Mouse (Mus musculus) right cerebral cortex, adult 18-20 months (tissue): ENCODE measurements around the gene Pcca.
"Not testable (repeated sequence)": the region's sequence is repeated elsewhere in the genome, so short reads cannot be mapped to it uniquely, and the experiment has no call there.

ENCODE experiments used
- DNase-seq: peaks from one replicate; pipeline ENCODE4 v3.0.0; 2022; ENCODE audit warnings: mixed read lengths

The Pcca gene

DNA sequence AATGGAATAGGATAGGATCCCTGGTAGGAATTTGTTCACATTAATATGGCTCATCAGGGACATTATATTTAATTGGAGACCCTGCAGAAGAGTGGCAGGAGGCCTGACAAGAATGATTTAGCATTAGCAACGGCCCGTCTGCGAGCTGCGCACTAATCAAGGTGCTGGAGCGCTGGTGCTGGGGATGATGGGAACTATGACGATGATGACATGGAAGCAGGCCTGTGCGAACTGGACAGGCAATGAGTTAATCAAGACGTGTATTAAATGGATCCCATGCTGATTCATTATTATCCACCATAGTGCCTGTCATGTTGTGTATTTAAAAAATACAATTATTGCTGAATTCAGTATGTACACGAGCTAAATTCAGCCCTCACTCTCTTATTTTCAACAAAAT lies 36.7 kb downstream of the Pcca start:
- no peak for DNase-seq

DNA sequence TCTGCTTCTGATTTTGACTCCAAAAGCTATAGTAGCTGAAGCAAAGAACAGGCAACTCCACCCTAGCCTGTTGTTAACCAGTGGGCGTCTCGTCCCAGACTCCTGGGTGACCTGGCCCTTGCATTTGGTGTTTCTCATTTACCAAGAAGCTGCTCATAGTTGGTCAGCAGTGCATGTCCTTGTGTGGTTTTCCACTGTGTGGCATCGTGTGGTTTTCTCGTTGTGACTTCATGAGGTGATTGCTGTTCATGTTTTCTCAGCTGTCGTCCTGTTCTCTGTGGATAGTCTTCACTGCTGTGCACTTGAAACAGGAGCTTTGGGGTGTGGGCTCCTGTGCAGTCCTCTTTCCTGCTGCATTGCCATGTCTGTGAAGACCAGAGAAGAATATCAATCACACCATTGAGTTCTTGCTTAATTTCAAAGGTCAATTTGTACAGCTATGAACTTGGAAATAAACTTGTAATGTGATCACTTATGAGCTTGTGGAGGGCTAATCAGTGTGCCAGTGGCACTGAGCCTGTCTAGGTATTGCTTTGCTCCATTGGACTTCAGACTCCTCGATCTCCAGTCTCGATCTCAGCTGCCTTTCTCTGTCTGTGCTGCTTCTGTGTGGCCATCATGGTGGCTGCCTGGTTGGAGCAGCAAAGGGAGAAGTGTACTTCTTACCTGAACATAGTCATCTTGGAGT lies 40.1 kb downstream of the Pcca start:
- no peak for DNase-seq

DNA sequence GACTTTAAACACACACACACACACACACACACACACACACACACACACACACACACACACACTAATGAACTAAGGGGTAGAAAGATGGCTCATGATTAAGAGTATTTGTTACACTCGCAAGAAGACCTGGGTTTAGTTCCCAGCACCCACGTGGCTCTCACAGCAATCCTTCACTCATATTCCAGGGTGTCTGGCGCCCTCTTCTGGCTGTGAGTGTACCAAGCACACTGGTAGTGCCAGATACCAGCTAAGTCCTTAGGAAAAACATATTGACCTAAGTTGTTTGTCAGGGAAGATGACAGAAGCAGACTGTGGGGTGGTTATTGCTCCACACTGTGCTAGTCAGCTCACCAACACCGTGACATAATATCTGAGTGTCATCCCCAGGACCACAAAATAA lies 43.7 kb downstream of the Pcca start:
- DNase-seq, result no peak

DNA sequence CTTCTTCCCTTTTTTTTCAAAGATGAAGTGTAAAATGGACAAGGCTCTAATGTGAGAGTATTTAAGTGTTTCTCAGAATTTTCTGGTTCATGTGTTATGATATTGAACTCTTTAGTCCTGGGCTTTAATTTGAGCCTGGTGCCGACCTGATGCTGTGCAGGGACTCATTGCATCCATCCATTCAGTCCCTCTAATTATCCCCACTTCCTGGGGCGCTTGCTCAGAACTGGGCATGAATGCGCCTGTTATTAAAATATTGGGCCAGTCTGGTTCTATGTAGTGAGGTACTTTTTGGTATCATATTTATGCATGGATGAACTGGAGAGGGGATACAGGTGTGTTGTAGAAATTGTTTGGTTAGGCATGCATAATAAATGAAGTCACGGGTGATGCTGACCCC lies 47.9 kb downstream of the Pcca start:
- no peak for DNase-seq

DNA sequence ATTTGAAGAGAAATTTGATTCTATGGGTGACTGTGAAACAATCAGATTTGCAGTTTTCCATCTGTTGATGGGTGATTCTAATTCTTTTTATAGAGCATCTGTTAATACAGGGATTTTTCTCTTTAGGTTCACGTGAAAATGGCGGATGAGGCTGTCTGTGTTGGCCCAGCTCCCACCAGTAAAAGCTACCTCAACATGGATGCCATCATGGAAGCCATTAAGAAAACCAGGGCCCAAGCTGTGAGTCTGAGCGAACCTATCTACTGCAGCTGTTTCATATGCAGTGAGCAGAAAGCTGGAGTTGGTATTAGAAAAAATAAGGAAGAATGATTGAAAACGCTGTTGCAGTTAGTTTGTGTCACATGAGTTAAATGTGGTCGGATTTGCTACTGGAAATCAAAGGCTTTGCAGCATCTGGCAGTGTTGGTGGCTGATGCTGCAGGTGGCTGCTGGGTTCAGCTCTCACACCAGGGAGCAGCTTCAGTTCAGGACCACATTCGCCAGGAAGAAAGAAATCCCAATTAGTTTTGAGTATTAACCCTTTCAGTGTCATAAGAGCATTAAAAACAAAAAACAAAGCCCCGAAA lies 48.5 kb downstream of the Pcca start:
- no peak for DNase-seq

DNA sequence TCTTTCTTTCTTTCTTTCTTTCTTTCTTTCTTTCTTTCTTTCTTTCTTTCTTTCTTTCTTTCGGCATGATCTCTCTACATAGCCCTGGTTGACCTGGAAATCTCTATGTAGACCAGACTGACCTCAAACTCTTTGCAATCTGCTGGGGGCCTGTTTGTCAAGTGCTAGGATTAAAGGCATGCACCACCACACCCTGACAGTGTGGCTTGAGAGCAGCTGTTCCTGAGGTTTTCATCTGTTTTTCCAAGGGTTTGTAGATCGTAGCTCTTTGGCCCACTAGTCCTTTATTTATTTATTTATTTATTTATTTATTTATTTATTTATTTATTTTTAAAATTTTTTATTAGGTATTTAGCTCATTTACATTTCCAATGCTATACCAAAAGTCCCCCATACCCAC lies 50.0 kb downstream of the Pcca start:
- not testable (repeated sequence) for DNase-seq

DNA sequence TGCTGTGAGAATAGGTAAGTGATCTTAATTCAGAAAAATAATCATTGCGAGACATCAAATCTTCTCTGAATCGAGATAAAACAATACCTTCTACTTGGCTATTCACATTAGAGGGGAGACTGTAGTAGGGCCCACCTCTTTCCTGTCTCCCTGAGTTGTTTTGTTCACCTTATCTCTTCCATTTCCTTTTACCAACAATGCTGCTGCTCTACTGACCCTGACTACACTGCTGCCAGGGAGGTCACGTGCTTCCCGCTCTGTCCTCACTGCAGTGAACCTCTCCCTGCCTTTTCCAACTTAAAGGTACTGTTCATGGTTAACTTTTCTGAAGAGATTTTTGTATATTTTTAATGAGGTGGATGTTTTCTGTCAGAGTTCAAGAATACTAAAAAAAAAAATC lies 52.8 kb downstream of the Pcca start:
- DNase-seq, result no peak

DNA sequence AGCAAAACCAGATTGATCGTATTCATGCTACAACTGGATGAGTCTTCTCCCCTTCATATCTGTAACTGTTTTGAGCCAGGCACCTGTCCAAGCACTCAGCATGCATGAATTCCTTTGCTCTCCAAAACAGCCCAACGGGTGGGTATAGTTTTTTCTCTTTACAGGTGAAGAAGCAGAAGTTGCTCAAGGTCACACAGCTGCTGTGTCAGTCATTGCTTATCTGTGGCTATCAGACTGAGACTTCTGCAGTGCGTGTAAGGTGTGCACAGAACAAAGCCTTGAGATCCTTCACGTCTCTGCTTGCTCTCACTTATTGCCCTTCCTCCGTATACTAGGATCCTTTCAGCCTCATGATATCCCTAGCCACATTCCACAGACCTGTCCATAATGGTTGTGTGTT lies 63.4 kb downstream of the Pcca start:
- no peak for DNase-seq

DNA sequence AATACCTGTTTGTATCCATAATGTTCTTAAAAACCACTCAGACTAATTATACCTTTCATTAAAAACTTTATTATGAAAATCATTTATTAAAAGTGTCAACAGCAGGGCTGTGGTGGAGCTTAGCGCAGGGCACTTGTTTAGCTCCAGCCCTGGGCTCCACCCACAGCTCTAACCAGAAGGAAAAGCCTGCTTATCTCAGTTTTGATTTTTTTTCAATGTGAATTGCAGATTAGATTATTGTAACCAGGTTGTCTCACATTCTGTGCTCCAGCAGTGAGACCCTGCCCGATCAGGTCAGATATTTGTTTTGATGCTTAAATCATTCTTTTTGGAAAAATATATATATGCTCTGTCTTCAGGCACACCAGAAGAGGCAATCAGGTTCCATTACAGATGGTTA lies 64.7 kb downstream of the Pcca start:
- no peak for DNase-seq

DNA sequence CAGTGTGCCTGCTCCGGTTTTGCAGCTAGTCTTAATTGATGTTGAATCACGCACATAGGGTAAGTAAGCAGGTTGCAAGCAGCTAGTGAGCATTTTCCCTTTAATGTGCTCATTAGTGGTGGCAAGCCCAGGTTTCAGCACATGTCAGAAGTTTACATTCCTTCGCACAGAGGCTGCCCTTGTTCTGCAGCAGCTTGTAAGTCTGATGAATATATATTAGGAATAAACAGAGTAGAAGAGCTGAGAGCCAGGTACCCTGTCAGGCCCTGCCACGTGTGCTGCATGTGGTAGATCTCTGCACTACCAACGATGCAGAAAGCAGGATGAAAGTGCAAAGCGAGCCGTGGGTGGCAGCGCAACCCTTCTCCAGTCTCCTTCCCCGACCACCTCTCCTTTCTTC lies 65.7 kb downstream of the Pcca start:
- DNase-seq, result no peak

DNA sequence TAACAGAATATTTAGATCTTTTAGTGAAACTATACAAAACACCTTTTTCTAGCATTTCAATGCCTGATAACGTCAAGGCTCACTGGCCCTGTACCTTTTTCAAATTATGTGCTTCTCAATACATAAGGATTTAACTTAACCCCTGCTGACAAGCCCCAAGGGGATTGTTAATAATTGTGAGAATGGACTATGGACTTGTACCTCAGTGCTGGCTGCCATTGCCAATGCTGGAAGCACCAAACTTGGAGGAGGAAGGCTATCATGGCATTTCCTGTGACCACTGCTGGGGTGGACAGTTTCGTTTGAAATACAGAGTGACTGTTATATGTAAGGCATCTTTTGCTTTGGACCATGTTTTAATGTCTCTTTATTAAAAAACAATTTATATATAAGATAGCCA lies 68.6 kb downstream of the Pcca start:
- no peak for DNase-seq

DNA sequence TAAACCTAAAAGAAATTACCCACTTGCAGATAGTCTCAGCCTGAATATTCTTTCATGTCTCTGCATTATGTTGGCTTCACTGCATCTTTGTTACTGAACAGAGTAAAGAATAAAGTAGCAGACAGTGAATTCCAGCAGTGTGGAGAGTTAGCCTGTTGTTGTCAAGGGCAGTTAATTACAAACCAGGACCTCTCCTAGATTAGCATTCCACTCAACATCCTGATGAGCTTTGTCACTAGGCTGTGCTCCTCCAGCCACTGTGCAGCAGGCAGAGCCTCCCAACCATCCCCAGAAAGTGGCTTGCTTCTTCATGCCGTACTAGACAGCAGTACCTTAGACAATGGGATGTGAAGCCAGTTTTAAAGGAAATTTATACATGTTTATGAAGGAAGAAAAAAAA lies 72.4 kb downstream of the Pcca start:
- no peak for DNase-seq

DNA sequence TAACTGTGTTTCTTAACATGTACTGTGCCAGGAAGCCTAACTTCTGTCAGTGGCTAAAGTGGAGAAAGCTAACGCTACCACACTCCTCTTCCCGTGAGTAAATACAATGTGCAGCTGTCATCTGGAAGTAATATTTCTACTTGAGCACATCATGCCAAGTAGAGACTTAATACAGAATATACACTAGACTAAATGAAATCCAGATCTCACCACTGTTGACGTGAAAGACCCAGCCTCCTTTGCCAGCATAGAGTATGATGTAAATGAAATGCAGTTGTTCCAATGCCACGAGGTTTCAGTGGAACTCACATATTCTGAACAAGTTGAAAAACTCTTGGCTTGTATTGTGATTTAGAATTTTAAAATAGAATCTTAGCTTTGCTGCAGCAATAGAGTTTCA lies 73.3 kb downstream of the Pcca start:
- no peak for DNase-seq

DNA sequence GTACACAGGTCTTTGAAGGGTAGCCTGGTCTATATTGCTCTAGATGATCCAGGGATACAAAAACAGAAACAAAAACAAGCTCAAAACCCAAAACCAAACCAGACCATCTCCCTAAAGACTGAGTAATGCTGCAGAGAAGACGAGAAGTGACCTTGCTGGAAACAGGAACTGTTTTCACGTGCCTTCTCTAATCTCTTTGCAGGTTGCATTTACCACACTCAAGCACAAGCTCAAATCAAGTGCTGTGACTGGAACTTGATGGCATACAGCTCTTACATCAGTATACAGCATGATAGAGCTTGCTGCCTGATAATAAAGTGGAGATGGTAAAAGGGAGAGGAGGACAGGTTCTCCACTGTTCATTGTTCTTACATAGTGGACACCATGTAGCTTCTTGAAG lies 74.2 kb downstream of the Pcca start:
- no peak for DNase-seq

DNA sequence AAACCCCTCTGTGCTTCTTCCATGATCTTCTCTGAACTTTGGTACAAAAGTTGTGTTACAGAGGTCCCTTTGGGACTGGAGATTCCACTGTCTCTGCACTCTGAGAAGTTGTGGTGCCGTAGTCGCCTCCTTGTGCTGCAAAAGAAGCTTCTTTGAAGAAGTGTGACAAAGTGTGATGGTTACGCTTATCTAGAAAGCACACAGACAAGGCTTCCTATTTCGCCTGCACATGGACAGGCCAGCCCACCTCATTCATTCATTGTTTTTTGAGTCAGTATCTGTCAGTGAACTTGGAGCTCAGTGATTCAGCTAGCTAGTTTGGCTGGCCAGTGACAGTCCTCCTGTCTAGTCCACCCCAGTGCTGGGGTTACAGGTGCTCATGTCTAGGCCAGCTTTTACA lies 76.9 kb downstream of the Pcca start:
- no peak for DNase-seq

DNA sequence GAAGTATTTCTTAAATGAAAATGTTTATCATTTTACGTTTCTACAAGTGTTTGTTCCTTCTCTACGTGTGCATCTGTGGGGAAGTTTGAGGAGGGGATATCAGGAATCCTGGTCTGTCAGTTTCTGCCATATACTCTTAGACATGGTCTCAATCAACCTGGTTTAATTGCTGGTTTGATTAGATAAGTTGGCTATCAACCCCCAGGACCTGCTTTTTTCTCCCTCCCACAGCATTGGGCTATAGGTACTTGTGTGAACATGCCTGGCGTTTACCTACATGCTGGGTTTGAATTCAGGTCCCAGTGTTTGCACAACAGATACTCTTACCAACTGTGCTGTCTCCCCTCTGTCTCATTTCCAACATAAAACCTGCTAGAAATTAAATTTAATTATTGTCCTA lies 78.2 kb downstream of the Pcca start:
- DNase-seq, result no peak

DNA sequence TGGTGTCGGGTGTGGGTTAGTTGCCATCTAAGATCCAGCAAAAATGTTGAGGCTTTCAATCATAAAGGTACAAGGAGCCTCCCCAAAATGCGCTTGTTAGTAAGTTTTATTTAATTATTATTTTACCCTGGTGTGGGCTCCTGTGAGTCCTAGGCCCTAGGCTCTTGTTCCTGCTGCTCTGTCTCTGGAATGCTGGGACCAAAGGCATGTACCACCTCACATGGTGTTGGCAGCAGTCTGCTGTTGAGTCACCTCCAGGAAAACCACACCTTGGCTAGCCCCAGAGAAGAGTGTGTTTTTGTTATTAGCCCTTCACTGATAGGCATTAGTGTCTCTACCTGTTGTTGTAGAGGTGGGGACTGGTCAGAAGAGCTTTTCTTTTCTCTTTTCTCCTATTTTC lies 83.5 kb downstream of the Pcca start:
- no peak for DNase-seq

DNA sequence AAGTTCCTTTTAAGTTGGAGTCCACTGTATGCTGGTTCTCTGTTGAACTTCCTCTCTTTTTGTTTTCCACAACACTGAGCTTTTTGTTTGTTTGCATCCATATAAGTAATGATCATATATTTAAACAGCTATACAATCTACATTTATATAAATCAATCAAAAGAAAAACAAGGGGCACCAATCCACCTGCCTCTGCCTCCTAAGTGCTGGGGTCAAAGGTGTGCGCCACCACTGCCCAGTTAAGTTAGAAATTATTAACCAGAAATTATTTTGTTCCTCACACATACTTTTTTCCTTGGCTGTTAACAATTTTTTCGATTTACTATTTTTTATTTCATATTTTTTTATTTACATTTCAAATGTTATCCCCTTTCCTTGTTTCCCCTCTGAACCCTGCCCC lies 99.3 kb downstream of the Pcca start:
- no peak for DNase-seq

DNA sequence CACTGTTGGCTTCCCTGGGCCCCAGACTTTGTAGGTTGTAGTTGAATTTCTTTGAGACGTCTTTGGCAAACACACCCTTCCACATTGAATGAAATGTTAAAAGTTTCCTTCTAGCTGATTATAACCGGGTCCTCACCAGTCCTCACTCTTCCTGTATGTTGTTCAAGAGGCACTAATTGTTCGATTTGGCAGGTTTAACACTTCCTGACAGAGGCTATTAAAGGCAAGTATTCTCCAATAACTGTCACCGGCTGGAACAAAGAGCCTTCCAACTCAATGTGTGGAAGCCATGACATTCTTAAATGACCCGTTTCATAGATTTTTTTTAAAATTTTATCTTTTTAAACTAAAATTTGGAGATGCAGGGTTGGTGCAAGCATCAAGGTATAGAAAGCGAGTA lies 102.5 kb downstream of the Pcca start:
- DNase-seq, result no peak

DNA sequence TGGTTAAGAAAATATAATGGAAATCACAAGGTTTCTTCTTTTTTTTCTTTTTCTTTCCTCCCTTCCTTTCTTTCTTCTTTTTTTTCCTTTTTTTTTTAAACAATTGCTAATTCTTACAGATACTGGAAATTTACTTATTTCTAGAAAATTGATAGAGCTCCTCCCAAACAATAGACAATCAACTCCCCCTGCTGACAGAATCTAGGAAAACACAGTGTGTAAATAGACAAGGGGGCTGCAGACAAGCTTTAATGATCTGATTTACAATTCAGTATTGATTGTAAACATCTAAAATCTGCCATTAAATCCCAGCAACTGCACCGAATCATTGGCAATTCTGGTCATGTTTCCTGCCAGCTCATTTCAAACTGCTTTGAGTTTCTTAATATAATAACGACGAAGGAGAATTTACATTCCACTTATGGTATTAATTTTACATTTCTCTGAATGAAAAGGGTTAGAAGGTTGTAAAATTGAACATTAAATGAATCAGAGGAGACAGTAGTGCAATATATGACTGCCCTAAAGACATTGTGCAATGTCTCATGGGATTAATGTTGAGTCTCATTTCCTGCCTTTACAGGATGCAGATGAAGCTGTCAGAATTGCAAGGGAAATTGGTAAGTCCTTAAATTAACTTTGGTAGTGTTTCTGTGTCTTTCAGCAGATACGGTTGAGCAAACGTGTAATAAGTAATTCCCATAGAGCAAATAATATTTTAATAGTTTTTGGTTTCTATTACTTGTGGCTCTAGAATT lies 103.9 kb downstream of the Pcca start:
- DNase-seq, result no peak

DNA sequence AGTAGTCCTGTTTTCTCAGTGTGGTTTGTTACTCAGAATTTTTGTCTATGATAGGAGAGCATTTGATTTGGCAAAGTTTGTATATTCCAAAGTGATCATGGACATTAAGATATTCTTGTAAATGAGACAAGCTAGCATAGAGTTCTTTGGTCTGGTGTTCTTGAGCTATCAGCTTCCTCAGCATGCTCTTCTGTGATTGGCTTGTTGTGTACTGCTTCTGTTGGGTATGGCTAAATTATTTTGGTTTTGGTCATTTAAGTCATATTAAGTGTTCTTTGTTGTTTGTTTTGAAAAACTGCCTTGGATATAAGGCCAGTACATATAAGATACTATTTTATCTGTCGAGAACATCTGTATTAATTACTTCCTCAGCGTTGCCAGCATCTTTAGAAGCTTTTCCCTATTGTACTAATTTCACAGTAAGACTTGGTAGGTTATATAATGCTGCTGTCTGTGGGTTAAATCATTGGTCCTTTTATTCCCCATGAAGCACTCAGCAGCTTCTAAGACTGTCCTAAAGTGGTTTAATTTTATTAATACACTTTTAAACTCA lies 105.1 kb downstream of the Pcca start:
- DNase-seq, result no peak

DNA sequence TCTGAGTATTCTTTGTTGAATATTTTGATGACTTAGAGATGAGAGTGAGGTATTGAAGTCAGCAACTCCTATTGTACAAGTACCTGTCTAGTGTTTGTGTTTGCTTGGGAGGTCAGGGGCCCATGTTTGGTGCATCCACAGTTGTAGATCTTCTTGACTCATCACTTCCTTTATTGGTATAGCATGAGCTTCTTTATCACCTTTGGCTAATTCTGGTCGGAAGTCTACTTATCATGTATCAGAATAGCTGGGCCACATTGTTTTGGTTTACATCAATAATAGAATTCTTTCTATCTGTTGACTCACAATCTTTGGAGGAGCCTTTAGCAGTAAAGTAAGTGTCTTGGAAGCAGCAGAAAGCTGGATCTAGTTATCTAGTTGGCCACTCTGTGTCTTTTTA lies 108.3 kb downstream of the Pcca start:
- DNase-seq, result no peak

DNA sequence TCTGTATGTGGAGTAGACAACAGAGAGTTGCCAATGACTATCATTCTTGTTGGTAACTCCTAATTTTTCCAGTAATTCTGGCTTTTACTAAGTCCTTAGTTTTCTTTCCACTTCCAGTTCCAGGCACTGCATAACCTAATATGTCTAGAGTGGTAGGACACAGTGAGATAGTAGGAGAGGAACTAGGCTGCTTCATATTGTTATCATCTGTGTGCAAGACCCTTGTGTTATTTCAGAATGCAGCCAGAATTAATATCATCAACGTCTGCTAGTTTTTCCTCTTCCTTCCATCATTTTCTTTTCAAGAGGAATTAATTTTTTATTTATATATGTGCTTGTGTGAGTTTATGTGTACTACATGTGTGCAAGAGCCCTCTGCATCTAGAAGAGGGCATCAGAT lies 114.1 kb downstream of the Pcca start:
- no peak for DNase-seq

DNA sequence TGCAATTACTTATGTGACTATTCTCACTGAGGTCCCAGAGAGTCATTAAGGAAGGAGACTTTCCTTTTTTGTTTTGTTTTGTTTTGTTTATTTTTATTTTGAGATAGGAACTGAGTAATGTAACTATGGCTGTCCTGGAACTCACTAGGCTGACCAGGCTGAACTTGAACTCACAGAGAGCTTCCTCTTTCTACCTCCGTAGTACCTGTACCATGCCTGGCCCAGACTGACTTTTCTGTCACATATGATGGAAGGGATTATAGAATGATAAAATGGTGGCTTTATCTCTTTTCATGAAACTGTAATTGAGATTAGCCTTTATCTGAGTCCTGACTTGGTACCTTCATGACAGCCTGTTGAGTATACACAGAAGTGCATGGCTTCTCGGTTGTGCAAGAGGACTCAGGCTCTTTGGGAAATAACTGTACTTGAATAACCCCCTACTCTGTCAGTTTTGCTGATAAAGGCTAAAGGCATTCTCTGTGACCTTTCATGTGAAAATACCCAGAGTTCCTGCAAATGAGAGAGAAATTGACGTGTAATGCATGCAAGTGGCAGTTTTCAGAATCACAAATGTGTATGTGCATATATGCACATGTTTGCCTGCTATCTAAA lies 115.3 kb downstream of the Pcca start:
- no peak for DNase-seq
